Mouse (Mus musculus): ENCODE measurements around the gene Cyp8b1. TPM values are rescaled to one million over a fixed set of nuclear protein-coding genes. Genes with fewer than 3 reads are reported as not detected.

Gene Cyp8b1
- polyA plus RNA-seq, 2 experiments, result 0.74 to 1.8 TPM

GRCm38 (mm10) chr9:121889927-121890440 is 26.1 kb downstream of the Cyp8b1 start:
- Histone ChIP-seq H3K4me1 (replicated peaks; ENCODE audit: control insufficient read depth in 2 of 2, insufficient read depth in 2 of 2, low read length in 1 of 2) (no peaks in the 10 kb centered on the region), H3K27me3 (ENCODE audit: control insufficient read depth, insufficient read depth, low read length) (no peaks in the 10 kb centered on the region), H3K9ac (replicated peaks) (no peak overlapping the region), H3K36me3 (replicated peaks; ENCODE audit: control insufficient read depth, insufficient read depth, low read depth) (no peaks in the 10 kb centered on the region), H3K27ac (no peak overlapping the region), H3K9me3 (ENCODE audit: control insufficient read depth, low read length) (no peaks in the 10 kb centered on the region), H3K4me2 (ENCODE audit: low read depth) (no peak overlapping the region; the same call in 1 of the 2 replicates), H3K4me3 (ENCODE audit: insufficient read depth in 1 of 2, low read depth in 2 of 2, low read length in 2 of 2) (no peak overlapping the region)
- ATAC-seq (ENCODE audit: insufficient read depth) (no peak), DNase-seq (ENCODE audit: low read depth in 3 of 3, low spot score in 3 of 3) (no peak)
- WGBS (ENCODE audit: insufficient replicate concordance), result 61% methylated on average over 4 of the region's 4 CpGs
- TF ChIP-seq EP300 (IDR thresholded peaks at IDR 0.05; ENCODE audit: low read depth), result no peak

- WGBS (ENCODE audit: insufficient replicate concordance), result 10% methylated on average over 7 of the region's 7 CpGs
- H3K4me3 ChIP-seq (ENCODE audit: insufficient read depth in 1 of 2, low read depth in 2 of 2, low read length in 2 of 2), result no peak overlapping the region
- ATAC-seq (ENCODE audit: insufficient read depth) (peak; percentile 50; the same call in 1 of the 2 replicates), DNase-seq (ENCODE audit: low read depth in 3 of 3, low spot score in 3 of 3) (no peak)
- H3K36me3 ChIP-seq (replicated peaks; ENCODE audit: control insufficient read depth, insufficient read depth, low read depth), result no peaks in the 10 kb centered on the region
- H3K4me1 ChIP-seq (replicated peaks; ENCODE audit: control insufficient read depth in 2 of 2, insufficient read depth in 2 of 2, low read length in 1 of 2), result peaks cover 0 to 2% of the 10 kb centered on the region in 2 experiments; a peak in 2 of 4 replicates
- no peaks in the 10 kb centered on the region for H3K27me3 ChIP-seq (ENCODE audit: control insufficient read depth, insufficient read depth, low read length)
- H3K9me3 ChIP-seq (ENCODE audit: control insufficient read depth, low read length), result no peaks in the 10 kb centered on the region
- no peak for TF ChIP-seq CTCF (IDR thresholded peaks at IDR 0.05; ENCODE audit: low read depth)
- no peak for TF ChIP-seq EP300 (IDR thresholded peaks at IDR 0.05; ENCODE audit: low read depth)
- H3K9ac ChIP-seq (replicated peaks), result no peak overlapping the region
- no peak overlapping the region for H3K27ac ChIP-seq
- H3K4me2 ChIP-seq (ENCODE audit: low read depth), result no peak overlapping the region
Measured at GRCm38 (mm10) chr9:121882015-121882457, 34.1 kb downstream of the Cyp8b1 start.

DNA sequence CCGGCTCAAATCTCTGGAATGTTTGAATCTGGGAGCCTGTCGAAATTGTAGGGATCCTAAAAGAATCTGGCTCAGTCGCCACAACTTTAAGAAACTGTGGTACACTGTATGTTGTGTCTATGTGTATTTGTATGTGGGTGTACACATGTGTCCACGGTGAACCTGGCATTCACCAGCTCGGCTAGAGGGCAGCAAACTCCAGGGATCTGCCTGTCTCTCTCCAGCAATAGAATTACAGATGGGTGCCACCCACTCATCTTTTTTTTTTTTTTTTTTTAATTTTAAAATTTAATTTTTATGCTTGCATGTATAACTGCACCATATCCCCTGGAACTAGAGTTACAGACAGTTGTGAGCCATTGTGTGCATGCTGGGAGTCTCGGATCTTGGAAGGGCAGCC is 34.8 kb downstream of the Cyp8b1 start:
- H3K27ac ChIP-seq, result no peak overlapping the region

DNA sequence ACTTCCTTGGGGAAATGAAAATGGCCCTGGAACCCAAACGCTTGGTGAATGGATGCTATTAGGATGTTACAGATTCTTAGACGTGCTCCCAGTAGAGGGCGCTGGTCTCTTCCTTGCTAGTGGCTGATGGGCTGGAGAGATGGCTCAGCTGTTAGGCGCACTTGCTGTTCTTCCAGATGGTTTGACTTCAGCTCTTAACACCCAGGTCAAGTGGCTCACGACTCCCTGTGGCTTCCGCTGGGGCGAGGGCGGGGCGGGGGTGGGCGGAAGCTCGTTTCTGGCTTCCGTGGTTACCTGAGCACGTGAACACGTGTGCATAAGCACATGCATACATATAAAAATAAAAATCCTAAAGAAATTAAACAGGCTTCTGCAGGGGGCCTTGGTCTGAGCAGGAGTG is 35.3 kb downstream of the Cyp8b1 start:
- DNase-seq (ENCODE audit: low read depth in 3 of 3, low spot score in 3 of 3) (no peak), ATAC-seq (ENCODE audit: insufficient read depth) (0 out of 2 replicates have a peak, but pooled peaks have one; percentile 11)
- no peak overlapping the region for H3K4me3 ChIP-seq (ENCODE audit: insufficient read depth in 1 of 2, low read depth in 2 of 2, low read length in 2 of 2)
- no peak overlapping the region for H3K4me2 ChIP-seq (ENCODE audit: low read depth)
- no peaks in the 10 kb centered on the region for H3K27me3 ChIP-seq (ENCODE audit: control insufficient read depth, insufficient read depth, low read length)
- H3K9ac ChIP-seq (replicated peaks), result no peak overlapping the region
- no peaks in the 10 kb centered on the region for H3K36me3 ChIP-seq (replicated peaks; ENCODE audit: control insufficient read depth, insufficient read depth, low read depth)
- 20% methylated on average over 14 of the region's 14 CpGs for WGBS (ENCODE audit: insufficient replicate concordance)
- TF ChIP-seq CTCF (IDR thresholded peaks at IDR 0.05; ENCODE audit: low read depth) (peak; percentile 80), EP300 (IDR thresholded peaks at IDR 0.05; ENCODE audit: low read depth) (no peak)
- H3K9me3 ChIP-seq (ENCODE audit: control insufficient read depth, low read length), result no peaks in the 10 kb centered on the region
- peaks cover 0 to 2% of the 10 kb centered on the region in 2 experiments; a peak in 2 of 4 replicates for H3K4me1 ChIP-seq (replicated peaks; ENCODE audit: control insufficient read depth in 2 of 2, insufficient read depth in 2 of 2, low read length in 1 of 2)
- no peak overlapping the region for H3K27ac ChIP-seq

More for the DNA sequence above, 34.8 kb downstream of the Cyp8b1 start:
- TF ChIP-seq CTCF (IDR thresholded peaks at IDR 0.05; ENCODE audit: low read depth) (no peak), EP300 (IDR thresholded peaks at IDR 0.05; ENCODE audit: low read depth) (no peak)
- H3K4me2 ChIP-seq (ENCODE audit: low read depth), result no peak overlapping the region
- no peaks in the 10 kb centered on the region for H3K36me3 ChIP-seq (replicated peaks; ENCODE audit: control insufficient read depth, insufficient read depth, low read depth)
- H3K9me3 ChIP-seq (ENCODE audit: control insufficient read depth, low read length), result no peaks in the 10 kb centered on the region
- no peak overlapping the region for H3K9ac ChIP-seq (replicated peaks)
- H3K27me3 ChIP-seq (ENCODE audit: control insufficient read depth, insufficient read depth, low read length), result no peaks in the 10 kb centered on the region
- WGBS (ENCODE audit: insufficient replicate concordance), result 56% methylated on average over 6 of the region's 6 CpGs
- H3K4me1 ChIP-seq (replicated peaks; ENCODE audit: control insufficient read depth in 2 of 2, insufficient read depth in 2 of 2, low read length in 1 of 2), result peaks cover 0 to 2% of the 10 kb centered on the region in 2 experiments; a peak in 2 of 4 replicates
- no peak overlapping the region for H3K4me3 ChIP-seq (ENCODE audit: insufficient read depth in 1 of 2, low read depth in 2 of 2, low read length in 2 of 2)
- DNase-seq (ENCODE audit: low read depth in 3 of 3, low spot score in 3 of 3) (no peak), ATAC-seq (ENCODE audit: insufficient read depth) (no peak)

- no peaks in the 10 kb centered on the region for H3K9me3 ChIP-seq (ENCODE audit: control insufficient read depth, low read length)
- no peaks in the 10 kb centered on the region for H3K27me3 ChIP-seq (ENCODE audit: control insufficient read depth, insufficient read depth, low read length)
- H3K4me2 ChIP-seq (ENCODE audit: low read depth), result no peak overlapping the region
- no peak overlapping the region for H3K27ac ChIP-seq
- H3K4me1 ChIP-seq (replicated peaks; ENCODE audit: control insufficient read depth in 2 of 2, insufficient read depth in 2 of 2, low read length in 1 of 2), result peaks cover 0 to 2% of the 10 kb centered on the region in 2 experiments; a peak in 2 of 4 replicates
- ATAC-seq (ENCODE audit: insufficient read depth), result no peak
- H3K9ac ChIP-seq (replicated peaks), result no peak overlapping the region
- H3K36me3 ChIP-seq (replicated peaks; ENCODE audit: control insufficient read depth, insufficient read depth, low read depth), result no peaks in the 10 kb centered on the region
- DNase-seq (ENCODE audit: low read depth in 3 of 3, low spot score in 3 of 3), result no peak
- TF ChIP-seq EP300 (IDR thresholded peaks at IDR 0.05; ENCODE audit: low read depth), result no peak
- peak; percentile 77 for TF ChIP-seq CTCF (IDR thresholded peaks at IDR 0.05; ENCODE audit: low read depth)
- 16% methylated on average over 3 of the region's 3 CpGs for WGBS (ENCODE audit: insufficient replicate concordance)
- no peak overlapping the region for H3K4me3 ChIP-seq (ENCODE audit: insufficient read depth in 1 of 2, low read depth in 2 of 2, low read length in 2 of 2)
Measured at GRCm38 (mm10) chr9:121877052-121877740, 38.9 kb downstream of the Cyp8b1 start.
